Mouse (Mus musculus): ENCODE measurements around the gene Zcchc13.
"Not testable (repeated sequence)": the region's sequence is repeated elsewhere in the genome, so short reads cannot be mapped to it uniquely, and the experiment has no call there.

The Zcchc13 gene

GRCm38 (mm10) chrX:103628890-103629289 is 1.5 kb upstream of the Zcchc13 start:
- in situ Hi-C loops (cut with MboI; ENCODE audit: unreplicated experiment in 2 of 2), result loop anchor here (5.0 to 25.0 kb wide), 5 partner anchors 147 to 356 kb away; partner anchors contain the start of gene Rlim (in 1 of the 2)

GRCm38 (mm10) chrX:103633895-103634294 is 3.5 kb downstream of the Zcchc13 start:
- in situ Hi-C loops (cut with MboI; ENCODE audit: unreplicated experiment in 2 of 2), result loop anchor here (10.0 to 25.0 kb wide), 2 partner anchors 281 to 347 kb away; no protein-coding TSS in a partner anchor

- in situ Hi-C loops (cut with MboI; ENCODE audit: unreplicated experiment in 2 of 2), result loop anchor here (10.0 to 25.0 kb wide), 2 partner anchors 279 to 349 kb away; no protein-coding TSS in a partner anchor
Observed at GRCm38 (mm10) chrX:103636021-103636420, 5.6 kb downstream of the Zcchc13 start.

GRCm38 (mm10) chrX:103638566-103638965 is 8.2 kb downstream of the Zcchc13 start:
- in situ Hi-C loops (cut with MboI; ENCODE audit: unreplicated experiment in 2 of 2), result loop anchor here (10.0 to 25.0 kb wide), 2 partner anchors 276 to 351 kb away; no protein-coding TSS in a partner anchor

- in situ Hi-C loops (cut with MboI; ENCODE audit: unreplicated experiment in 2 of 2), result loop anchor here in 1 of 2 experiments (25.0 kb wide), 1 partner anchor 357 kb away; no protein-coding TSS in a partner anchor
Observed at GRCm38 (mm10) chrX:103644301-103644700, 13.9 kb downstream of the Zcchc13 start.

- in situ Hi-C loops (cut with MboI; ENCODE audit: unreplicated experiment in 2 of 2), result no loop called here
Observed at GRCm38 (mm10) chrX:103652048-103652447, 21.7 kb downstream of the Zcchc13 start.

GRCm38 (mm10) chrX:103653021-103653420 is 22.6 kb downstream of the Zcchc13 start:
- in situ Hi-C loops (cut with MboI; ENCODE audit: unreplicated experiment in 2 of 2), result no loop called here

GRCm38 (mm10) chrX:103658985-103659384 is 28.6 kb downstream of the Zcchc13 start:
- in situ Hi-C loops (cut with MboI; ENCODE audit: unreplicated experiment in 2 of 2), result no loop called here

- in situ Hi-C loops (cut with MboI; ENCODE audit: unreplicated experiment in 2 of 2), result not testable (repeated sequence)
Observed at GRCm38 (mm10) chrX:103664445-103664844, 34.1 kb downstream of the Zcchc13 start.

- in situ Hi-C loops (cut with MboI; ENCODE audit: unreplicated experiment in 2 of 2), result no loop called here
Observed at GRCm38 (mm10) chrX:103670245-103670644, 39.9 kb downstream of the Zcchc13 start.

- in situ Hi-C loops (cut with MboI; ENCODE audit: unreplicated experiment in 2 of 2), result no loop called here
Observed at GRCm38 (mm10) chrX:103673761-103674160, 43.4 kb downstream of the Zcchc13 start.

- in situ Hi-C loops (cut with MboI; ENCODE audit: unreplicated experiment in 2 of 2), result no loop called here
Observed at GRCm38 (mm10) chrX:103674674-103675073, 44.3 kb downstream of the Zcchc13 start.

Data from v-Abl transformed pro-B cells (cell line).